Mouse (Mus musculus): Measurements from ENCODE around the gene Zic2.

The Zic2 gene

DNA sequence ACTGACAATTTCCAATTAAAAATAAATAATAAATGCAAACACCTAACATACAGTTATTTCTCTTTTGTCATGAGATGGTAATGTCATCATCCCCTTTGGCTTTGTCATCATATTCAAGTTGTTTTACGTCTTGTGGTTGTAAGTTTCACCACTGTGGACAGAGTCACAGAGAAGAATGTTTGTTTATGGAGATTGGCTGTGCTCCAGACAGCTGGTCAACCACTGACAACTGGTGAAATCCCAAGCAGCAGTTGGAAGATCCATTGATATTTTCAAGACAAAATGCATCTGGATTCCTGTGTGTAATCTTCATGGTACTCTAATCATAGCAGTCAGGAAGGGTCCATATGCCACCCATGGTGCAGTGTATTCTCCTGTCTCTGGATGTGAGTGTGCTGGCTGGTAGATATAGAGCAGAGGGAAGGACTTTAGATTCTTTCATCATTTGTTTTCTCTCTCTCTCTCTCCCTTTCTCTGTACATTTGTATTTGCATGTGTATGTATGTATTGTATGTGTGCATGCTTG is 38.3 kb downstream of the Zic2 start:
- DNase-seq: no peak

DNA sequence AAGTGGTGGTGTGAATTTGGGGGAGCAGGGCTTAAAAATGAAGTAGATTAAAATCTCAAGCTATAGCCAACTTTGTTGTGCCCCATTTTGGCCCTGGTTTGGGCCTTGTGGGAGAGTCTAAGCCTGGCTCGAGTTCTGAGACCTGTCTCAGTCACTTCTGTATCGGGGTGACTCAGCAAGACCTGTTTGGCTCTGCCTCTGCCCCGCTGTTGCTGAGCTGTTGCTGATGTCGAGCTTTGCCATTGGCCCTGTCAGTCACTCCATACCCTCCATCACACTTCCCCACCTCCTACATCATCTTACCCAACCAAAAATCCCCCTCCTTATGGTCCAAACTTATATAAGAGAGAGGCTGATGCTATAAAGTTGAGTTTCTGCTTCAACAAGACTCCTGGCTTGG is 53.2 kb downstream of the Zic2 start:
- no peak for DNase-seq

All from kidney, postnatal 4 days (tissue).